Mouse (Mus musculus) urinary bladder, adult 2 months (tissue): Measurements from ENCODE around the gene 2310033P09Rik. TPM values are rescaled to one million over a fixed set of nuclear protein-coding genes. Genes with fewer than 3 reads are reported as not detected.
"Not testable (repeated sequence)": the region's sequence is repeated elsewhere in the genome, so short reads cannot be mapped to it uniquely, and the experiment has no call there.

ENCODE experiments used
- DNase-seq: peaks from one replicate; pipeline ENCODE4 v3.0.0; 2022; ENCODE audit warnings: low spot score
- polyA plus RNA-seq: library from polyadenylated mRNA; depleted of rRNA; stranded (reverse); fragments of >200 nt; gene quantifications from 2 replicates; pipeline ENCODE4 v1.2.3, GENCODE M21; 2012

2310033P09Rik gene
- polyA plus RNA-seq, 1 experiment = 26.1 TPM

DNA sequence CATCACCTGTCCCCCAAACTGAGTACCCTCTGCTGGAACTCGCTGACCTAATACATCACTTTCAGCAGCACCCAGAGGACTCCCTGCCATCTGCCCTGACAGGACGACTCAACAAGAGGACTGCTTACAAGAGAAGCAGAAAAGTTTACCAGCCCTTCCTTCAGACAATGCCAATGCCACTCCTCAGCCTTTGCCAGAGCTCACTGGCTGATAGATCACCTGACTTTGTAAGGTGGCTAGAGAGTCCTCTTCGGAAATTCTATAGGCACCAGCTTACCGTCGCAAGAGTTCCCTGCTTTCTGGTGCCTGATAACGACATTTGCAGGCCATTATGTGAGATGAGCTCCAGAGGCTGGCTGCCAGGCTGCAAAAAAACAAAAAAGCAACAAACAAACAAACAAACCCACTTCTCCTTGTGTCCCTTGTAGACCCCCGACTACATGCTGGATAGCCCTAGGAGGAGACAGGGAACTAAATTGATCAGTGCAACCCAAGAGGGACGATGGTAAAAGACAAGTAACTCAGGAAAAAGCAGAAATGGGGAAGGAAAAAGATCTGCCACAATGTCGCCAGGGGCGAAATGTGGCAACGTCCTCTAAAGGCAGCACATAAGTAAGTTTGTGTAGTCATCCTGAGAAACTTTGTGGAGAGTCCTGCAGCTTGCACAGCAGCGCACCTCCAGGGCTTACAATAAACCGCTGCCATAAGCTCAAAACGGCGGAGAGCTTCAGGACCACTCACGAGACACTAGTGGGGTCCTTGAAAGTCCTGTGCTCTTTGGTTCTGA is 6.7 kb upstream of the 2310033P09Rik start:
- no peak for DNase-seq

DNA sequence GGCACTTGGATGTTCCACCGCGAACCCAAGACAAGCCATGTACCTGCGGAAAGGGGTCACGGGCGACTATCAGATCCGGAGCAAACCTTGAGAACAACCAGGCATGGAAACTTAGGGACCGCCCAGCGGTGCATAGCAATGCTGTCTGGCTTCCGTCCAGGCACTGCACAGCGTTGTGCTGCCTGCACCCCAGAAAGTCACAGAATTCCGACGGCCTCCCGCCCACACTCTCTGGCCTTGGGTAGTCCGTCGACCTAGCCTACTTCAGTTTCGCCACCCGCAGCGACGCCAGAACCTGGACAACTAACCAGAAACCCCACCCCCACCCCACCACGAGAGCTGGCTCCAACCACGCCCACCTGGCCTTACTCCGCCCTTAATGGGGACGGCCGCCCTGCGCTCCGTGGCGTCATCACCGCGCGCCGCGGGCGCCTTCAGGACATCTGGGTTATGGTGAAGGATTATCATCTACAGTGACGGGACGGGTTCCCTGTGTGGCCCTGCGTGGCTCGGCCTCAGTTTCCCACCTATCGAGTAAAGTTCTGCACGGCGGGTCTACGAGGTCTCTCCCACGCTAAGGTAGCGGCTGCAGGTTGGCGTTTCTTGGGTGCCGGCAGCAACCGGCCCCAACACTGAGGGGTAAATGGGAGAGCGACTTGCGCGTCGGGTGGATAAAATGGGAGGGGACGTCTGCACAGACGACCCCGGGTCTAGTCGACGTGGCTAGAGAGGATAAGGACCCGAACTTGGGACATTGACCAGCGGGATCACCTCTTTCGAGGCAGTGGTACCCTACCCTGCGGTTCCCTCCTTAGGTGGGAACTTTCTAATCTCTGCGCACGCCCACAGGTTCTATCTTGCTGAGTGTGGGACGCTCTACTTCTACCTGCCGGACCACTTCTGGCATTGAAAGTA is 5.8 kb upstream of the 2310033P09Rik start, which contains the start of gene Mrpl55:
Mrpl55 (plus strand) TSS at position 406 of the 915 bp plus-strand sequence.
- DNase-seq = peak; percentile 82

DNA sequence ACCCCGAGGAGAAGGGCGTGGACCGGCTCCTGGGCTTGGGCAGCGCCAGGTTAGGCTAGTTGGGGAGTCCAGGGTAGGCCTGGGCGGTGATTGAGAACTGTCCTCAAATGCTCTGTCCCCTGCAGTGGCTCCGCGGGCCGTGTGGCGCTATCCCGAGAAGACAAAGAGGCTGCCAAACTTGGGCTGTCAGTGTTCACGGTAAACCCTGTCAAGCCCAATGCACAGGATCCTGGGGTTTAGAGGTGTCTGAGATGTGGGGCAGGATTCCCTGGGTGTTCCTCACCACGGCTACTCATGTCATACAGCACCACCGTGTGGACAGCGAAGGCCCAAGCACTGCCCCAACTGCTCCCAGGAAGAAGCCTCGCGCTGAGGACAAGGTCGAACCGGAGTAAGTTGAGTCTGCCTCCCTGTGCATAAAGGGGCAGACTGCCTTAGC is 901 bp downstream of the 2310033P09Rik start:
- peak; percentile 52 for DNase-seq

DNA sequence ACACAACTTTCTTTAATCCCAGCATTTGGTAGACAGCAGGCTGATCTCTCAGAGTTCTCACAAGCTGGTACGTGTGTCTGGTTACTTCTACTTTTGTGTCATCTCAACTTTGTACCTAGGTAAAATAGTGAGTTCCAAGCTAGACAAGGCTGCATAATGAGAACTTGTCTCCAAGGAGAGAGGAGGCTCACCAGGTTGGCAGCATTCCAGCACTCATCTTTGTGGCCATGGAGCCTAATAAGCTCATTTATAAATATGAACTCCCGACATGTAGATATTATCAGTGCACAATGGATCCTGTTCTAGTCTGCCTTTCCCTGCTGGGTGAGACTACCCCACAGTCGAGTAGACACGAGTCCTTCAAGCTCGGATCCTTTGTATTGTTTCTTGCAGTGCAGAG is 1.5 kb downstream of the 2310033P09Rik start:
- no peak for DNase-seq

DNA sequence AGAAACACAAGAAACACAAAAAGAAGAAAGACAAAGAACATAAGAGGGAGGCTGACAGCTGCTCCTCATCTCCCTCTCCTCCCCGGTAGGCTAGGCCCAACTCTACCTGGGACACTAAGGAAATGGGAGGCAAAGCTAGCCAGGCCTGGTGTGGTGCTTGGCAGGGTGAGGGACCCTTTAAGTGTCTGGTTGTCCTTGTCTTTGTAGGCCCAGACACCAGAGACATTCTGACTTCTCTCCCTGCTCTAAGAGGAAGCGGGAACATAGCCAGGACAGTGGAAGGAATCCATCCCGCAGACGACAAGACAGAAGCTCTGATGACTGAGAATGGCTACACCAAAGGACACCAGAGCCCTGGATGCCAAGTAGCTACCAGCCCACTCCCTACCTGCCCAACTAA is 1.9 kb downstream of the 2310033P09Rik start:
- no peak for DNase-seq

DNA sequence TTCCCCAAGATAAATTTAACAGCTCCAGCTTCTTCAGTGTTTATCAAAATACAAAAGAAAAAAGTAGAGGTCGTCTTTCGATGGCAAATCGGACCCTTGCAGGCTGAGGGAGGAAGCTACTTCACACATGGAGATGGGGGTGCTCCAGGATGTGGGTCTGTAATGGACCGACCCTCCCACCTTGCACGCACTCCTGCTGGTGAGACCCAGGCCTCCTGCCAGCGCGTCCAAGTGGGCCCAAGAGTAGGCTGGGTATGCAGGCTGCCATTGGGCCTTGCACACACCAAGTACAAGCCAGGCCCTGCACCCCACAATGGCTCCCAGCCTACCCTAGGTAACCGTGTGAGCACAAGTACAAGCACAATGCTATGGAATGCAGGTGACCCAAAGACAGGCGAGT is 3.4 kb downstream of the 2310033P09Rik start:
- not testable (repeated sequence) for DNase-seq

DNA sequence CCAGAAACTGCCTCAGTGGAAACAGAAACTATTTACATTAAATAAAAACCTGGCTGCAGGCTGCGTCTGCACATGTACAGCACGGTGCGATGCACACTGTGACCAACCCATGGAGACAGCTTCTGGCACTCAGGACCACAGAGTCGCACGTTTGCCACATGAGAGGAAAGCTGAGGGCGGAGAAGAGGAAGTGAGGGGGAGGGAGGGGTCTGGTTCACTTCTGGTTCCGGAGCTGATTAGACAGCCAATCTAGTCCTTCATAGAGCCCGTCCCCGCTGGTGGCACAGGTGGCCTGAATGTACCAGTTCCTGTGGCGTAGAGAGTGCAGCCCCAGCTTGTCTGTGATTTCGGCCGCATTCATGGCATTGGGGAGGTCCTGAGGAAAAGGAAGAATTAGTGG is 4.2 kb downstream of the 2310033P09Rik start:
- DNase-seq = not testable (repeated sequence)

DNA sequence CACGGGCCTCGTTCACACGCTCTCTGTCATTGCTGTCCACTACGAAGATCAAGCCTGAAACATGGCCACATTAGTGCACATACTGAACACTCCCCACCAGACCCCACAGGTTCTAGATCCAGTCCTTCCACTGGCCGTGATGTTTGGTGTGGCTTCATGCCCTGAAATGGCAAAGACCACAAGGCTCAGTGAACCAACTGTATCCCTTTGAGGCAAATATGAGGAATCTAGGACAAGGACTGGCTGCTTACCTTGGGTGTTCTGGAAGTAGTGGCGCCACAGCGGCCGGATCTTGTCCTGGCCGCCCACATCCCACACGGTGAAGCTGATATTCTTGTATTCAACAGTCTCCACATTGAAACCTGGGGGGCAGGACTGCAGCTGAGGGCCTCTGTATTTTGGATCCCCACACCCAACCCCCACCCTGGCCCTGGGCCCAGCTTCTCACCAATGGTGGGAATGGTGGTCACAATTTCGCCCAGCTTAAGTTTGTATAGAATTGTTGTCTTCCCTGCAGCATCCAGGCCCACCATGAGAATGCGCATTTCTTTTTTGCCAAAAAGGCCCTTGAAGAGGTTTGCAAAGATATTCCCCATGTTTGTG is 4.9 kb downstream of the 2310033P09Rik start:
- no peak for DNase-seq

DNA sequence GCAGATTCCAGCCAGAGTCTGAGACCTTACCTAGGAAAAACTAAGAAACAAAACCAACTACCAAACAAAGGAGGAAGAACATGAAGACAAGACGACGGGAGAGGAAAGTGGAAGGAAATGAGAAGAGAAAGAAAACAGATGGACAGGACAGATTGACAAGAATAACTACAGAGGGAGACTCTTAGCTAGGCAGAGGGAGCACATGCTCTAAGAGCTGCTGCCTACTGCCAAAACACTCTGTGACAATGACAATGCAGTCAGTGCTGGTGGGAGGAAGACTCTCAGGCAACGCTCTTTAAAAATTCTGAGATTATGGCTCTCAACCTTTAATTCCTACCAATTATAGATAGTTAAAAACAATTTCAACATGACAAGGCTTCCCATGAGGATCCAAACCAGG is 8.8 kb downstream of the 2310033P09Rik start:
- DNase-seq = no peak

DNA sequence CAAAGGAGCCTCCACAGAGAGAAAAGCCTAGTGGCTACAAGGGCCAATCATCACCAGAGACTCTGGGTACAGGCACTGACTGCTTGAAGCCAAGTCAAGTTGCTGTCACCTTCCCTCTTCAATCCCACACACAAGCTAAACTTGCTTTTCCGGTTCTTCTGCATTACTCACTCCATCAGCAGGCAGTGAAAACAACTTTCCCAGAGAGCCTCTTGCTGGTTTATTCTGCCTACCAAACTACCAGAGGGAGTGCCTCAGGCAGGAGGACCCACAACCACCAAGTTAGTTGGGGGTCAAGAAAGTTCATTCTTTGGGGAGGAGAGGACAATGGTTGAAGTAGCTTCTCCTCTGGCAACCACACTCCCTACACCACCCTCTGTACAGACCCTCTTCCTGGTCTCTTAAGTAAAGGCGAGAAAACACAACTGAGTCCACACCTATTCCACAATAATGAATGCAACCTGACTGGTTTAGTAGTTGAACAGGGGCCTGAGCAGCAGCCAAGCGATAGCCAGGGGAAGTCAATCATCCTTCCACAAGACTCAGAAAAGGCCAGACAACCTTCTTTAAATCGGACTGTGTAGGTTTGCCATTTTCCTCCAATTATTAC is 10.4 kb downstream of the 2310033P09Rik start:
- no peak for DNase-seq

DNA sequence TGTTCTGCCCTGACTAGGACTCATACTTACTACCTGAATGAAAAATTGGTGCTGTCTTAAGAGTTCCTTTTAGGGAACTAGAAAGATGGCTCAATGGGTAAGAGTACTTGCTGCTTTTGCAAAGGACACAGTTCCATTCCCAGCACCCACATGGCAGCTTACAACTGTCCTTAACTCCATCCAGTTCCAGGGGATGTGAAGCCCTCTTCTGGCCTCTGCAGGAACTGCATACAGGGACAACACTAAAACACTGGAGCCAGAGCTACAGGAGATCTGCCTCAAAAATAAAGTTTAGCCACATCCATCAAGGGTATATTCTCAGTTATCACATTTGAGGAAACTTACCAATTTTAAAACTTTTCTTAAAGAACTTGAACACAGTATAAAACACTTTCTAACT is 10.9 kb downstream of the 2310033P09Rik start:
- no peak for DNase-seq

DNA sequence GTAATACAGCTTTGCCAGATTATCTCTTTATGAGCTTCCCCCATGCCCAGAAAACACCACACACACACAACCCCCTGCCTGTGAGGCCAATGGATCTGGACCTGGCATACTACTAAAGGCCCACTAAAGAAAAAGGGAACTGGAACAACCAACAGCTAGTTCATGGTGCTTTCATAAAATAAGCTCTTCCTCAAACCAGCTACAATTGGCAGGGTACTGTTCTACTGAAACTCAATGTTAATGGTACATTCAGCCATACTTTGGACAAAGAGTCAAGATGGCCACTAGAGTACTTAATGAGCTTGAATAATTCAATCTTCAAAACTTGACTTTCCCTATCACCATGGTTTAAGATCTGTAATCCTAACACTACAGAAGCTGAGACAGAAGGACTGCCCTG is 13.5 kb downstream of the 2310033P09Rik start:
- DNase-seq = no peak

DNA sequence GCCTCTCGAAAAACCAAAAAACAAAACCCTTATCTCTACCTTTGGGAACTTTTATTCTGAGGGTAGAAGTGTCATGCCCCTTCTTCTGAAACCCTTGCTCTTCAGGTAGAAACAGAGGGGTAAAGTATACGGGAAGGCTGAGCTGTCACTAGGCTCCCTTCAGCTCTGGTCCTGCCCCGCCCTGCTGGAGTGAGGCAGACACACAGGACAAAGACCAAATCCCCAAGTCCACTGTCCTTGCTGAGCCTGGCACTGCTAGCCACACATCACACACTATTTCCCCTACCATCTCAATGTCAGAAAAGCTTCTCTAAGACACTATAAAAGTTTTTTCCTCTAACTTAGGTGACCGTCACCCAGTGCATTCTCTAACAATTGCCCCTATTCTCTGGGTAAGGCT is 14.2 kb downstream of the 2310033P09Rik start:
- no peak for DNase-seq

DNA sequence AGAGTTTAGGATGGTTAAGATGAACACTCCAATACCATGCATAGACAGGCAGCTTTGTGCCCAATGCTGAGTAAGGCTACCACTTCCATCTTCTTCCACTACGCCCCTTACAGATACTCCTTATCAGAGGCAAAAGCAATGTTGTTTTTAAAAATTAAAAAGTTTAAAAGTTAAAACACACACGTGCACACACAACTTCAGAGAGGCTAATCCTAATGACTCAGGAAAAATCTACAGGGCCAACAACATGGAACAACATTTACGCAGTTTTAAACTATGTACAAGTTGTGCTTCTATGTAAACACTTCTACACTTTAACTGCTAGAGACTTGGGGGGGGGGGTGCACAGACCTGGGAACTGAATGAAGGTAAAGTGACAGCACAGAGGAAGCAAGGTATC is 15.9 kb downstream of the 2310033P09Rik start:
- no peak for DNase-seq

DNA sequence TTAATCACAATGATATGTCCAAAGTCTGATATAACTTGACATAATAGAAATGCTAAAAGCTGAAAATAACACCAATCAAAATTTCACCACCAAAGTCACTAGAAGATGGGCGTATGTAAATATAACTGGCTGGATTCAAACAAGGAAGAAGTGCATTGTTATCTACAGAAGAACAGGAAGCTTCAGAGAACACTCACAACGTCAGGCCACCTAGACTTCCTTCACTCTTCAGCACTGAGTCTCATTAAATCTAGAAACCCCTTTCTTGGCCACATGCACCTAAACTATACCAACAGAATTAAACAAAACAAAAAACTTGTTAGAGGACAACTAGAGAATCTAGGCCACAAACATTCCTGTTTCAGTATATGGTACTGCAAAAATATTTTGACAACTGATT is 16.3 kb downstream of the 2310033P09Rik start:
- DNase-seq = no peak

DNA sequence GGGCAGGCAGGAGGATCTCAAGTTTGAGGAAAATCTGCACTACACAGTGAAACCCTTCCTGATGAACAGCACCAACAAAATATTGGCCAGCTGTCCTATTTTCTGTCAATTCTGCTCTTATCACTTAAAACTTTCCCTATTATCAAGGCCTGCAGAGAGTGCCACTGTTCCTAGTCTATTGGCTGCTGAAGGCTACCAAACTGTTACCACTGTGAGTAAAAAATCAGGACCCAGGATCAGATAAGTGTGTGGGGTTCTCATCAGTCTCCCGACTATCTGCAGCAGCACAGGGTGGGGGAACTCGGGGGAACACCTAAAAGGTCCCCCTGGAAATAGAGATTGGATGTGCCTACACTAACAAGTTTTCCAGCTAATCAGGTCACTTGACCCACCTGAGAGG is 17.0 kb downstream of the 2310033P09Rik start:
- no peak for DNase-seq

DNA sequence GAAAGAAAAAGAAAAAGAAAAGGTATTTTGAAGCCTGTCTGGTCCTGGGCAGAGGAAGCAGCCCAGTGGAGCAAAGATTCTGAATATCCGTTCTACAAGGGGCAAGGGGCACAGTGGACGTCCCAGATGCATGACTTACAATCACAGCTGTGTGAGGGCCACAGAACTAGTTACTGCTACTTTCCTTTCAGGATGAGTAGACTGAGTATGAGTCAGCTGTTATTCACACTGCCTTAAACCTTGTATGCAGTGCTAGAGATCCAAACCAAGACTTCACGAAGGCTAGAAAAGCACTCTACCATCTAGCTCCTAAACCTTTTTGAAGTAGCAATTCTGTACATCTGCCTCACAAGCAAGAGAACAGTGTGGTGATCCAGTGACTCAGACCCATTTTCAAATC is 18.1 kb downstream of the 2310033P09Rik start:
- no peak for DNase-seq

DNA sequence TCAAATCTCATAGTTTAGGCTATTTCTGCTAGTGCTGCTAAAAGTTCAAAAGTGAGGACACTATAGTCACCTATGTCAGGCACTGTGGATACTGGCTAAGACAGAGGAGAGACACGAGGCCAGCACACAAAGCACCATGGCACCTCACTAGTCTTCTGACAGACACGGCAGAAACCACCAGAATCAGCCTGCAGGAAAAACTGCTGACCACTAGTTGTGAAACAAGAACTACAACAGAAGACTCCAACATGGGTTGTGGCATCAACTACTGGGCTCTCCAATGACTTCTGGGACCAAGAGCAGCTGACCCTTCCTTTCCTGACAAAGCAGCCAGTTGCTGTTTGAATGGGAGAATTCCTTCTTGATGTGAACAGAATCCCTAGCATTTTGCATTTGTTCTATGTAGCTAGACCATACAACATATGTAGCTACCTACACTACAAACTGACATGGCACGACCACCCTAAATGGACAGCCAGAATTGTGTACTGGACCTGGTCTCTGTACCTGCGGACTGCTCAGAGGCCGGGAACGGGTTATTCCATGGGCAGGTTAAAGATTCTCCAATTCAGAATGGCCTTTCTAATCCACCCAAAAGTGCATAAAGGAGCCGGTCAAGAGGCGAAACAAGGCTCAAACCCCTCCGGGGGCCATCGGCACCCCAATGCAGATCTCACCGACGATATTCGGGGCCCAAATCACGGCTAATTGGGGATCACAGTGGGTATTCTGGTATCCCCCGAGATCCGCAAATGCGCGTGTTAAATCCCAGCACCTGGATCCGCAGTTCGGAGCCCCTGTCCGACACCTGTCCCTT is 18.9 kb downstream of the 2310033P09Rik start:
- DNase-seq = no peak

DNA sequence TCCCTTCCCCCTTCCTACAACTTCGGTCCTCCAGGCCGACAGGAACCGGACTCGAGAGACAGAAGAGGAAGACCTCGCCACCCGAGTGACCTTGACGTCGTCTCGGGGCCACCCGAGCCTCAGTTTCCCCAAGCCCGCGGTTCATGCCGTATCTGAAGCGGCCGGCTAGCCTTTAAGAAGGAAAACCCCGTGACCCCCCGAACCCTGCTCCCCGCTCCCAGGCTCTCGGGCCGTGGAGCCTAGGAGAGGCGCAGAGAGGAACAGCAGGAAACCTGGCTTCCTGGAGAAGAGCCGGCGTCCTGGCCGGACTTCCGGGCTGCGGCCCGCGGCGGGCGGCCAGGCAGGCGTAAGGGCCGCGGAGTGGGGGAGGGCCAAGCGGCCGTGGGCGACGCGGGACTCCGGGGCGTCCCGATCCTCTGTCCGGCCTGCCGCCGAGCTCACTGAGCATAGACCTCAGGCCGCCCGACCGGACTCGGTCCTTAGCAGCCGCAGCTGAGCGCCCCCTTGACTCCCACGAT is 19.5 kb downstream of the 2310033P09Rik start:
- DNase-seq = no peak

DNA sequence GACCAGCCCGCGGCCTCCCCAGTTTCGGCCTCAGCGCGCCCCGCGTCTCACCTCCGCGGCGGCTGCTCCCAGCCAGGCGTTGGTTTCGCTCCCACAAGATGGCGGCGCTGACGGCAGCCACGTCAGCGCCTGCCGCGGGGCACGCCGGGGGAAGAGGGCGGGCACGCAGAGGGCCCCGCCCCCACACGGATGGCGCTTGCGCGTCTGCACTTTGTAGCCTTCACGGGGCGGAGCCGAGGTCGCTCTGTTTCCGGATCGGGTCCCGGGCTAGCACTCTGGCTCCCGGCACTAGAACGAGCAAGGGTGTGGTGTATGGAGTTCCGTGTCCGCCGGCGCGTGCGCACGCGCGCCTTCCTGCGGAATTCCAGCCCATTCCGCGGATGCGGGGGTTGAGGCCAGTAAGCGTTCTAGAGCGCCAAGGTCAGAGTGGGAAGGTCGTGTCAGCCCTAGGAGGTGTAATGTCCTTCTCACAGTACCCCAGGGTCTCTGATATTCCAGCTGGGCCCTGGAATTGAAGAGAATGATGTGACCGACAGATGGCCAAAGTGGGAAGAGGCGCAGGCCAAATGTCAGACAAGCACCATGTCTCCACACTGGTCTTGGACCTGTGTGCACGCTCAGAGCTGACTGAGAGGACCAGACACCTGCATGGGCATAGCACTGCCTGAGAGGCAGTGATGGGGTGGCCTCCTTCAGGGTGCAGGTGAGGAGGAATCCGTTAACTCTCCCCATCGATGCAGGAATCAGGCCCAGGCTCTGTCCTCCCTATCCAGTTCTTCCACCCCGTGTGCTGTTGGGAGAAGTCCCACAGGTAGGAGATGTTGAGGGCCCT is 20.2 kb downstream of the 2310033P09Rik start, which contains the start of gene Arf1:
Arf1 (minus strand) TSS at position 149 of the 832 bp plus-strand sequence.
- peak; percentile 97 for DNase-seq
